Mouse (Mus musculus): ENCODE measurements around the gene Naip2. TPM values are rescaled to one million over a fixed set of nuclear protein-coding genes. Genes with fewer than 3 reads are reported as not detected.

Naip2 gene
- total and polyA plus RNA-seq, 3 experiments = 12.6 to 13.3 (median 12.8) TPM

- Histone ChIP-seq H3K9ac (ENCODE audit: insufficient read depth, low read depth) (peak overlapping the region; percentile 51; the same call in 1 of the 2 replicates), H3K79me2 (replicated peaks; ENCODE audit: control insufficient read depth, extremely low read depth, insufficient read depth, poor library complexity, severe bottlenecking) (no peaks in the 10 kb centered on the region), H3K27me3 (replicated peaks) (no peaks in the 10 kb centered on the region), H3K27ac (ENCODE audit: insufficient read depth, low read depth) (no peak overlapping the region; the same call in 1 of the 2 replicates), H3K36me3 (replicated peaks in 1 of 2; ENCODE audit: control insufficient read depth in 1 of 2, insufficient read depth in 1 of 2, low read length in 1 of 2) (peaks cover 16 to 67% of the 10 kb centered on the region in 2 experiments), H3K4me3 (replicated peaks in 1 of 3; ENCODE audit: low read depth in 2 of 3, low read length in 2 of 3, poor library complexity in 1 of 3) (no peak overlapping the region), H3K4me2 (ENCODE audit: insufficient read depth, low read depth, poor library complexity, severe bottlenecking) (no peak overlapping the region), H3K9me3 (replicated peaks; ENCODE audit: low read length) (no peaks in the 10 kb centered on the region), H3K4me1 (ENCODE audit: control insufficient read depth in 1 of 2, insufficient read depth in 2 of 2) (peaks cover 6 to 14% of the 10 kb centered on the region in 2 experiments; a peak in 2 of 4 replicates)
- in situ Hi-C loops (cut with MboI; ENCODE audit: low pct_ligation_motif_present, low pct_unique_long_range_greater_than_20kb, low sequenced_read_pairs) = no loop called here
- TF ChIP-seq ELF1 (IDR thresholded peaks at IDR 0.05; ENCODE audit: low read depth, low read length) (peak; percentile 33; the same call in 1 of the 2 replicates), IRF4 (IDR thresholded peaks at IDR 0.05; ENCODE audit: low read depth, low read length) (peak; percentile 86), POLR2A (IDR thresholded peaks at IDR 0.05; ENCODE audit: low read depth, low read length) (no peak), EP300 (IDR thresholded peaks at IDR 0.05; ENCODE audit: low read length) (peak; percentile 73)
- peak; percentile 57 for DNase-seq (ENCODE audit: extremely low read depth)
- dilution Hi-C loops (cut with MboI; ENCODE audit: extremely low pct_ligation_motif_present, extremely low pct_unique_long_range_greater_than_20kb, low sequenced_read_pairs) = no loop called here
These were observed 49.2 kb downstream of the Naip2 start for GRCm38 (mm10) chr13:100152659-100153058.

GRCm38 (mm10) chr13:100141646-100142314, 60.1 kb downstream of the Naip2 start:
- Histone ChIP-seq H3K4me2 (ENCODE audit: insufficient read depth, low read depth, poor library complexity, severe bottlenecking) (no peak overlapping the region), H3K9ac (ENCODE audit: insufficient read depth, low read depth) (no peak overlapping the region), H3K79me2 (replicated peaks; ENCODE audit: control insufficient read depth, extremely low read depth, insufficient read depth, poor library complexity, severe bottlenecking) (no peaks in the 10 kb centered on the region), H3K27me3 (replicated peaks) (no peaks in the 10 kb centered on the region), H3K4me3 (replicated peaks in 1 of 3; ENCODE audit: low read depth in 2 of 3, low read length in 2 of 3, poor library complexity in 1 of 3) (no peak overlapping the region), H3K27ac (ENCODE audit: insufficient read depth, low read depth) (no peak overlapping the region), H3K4me1 (ENCODE audit: control insufficient read depth in 1 of 2, insufficient read depth in 2 of 2) (no peaks in the 10 kb centered on the region), H3K36me3 (replicated peaks in 1 of 2; ENCODE audit: control insufficient read depth in 1 of 2, insufficient read depth in 1 of 2, low read length in 1 of 2) (peaks cover 31 to 71% of the 10 kb centered on the region in 2 experiments), H3K9me3 (replicated peaks; ENCODE audit: low read length) (no peaks in the 10 kb centered on the region)
- in situ Hi-C loops (cut with MboI; ENCODE audit: low pct_ligation_motif_present, low pct_unique_long_range_greater_than_20kb, low sequenced_read_pairs) (no loop called here), dilution Hi-C loops (cut with MboI; ENCODE audit: extremely low pct_ligation_motif_present, extremely low pct_unique_long_range_greater_than_20kb, low sequenced_read_pairs) (no loop called here)
- no peak for DNase-seq (ENCODE audit: extremely low read depth)
- no peak for TF ChIP-seq E2F4 (IDR thresholded peaks at IDR 0.05; ENCODE audit: insufficient replicate concordance, low read depth, low read length)
- no peak for TF ChIP-seq MEF2A (IDR thresholded peaks at IDR 0.05; ENCODE audit: borderline replicate concordance, low read depth, low read length)
- TF ChIP-seq ETS1 (conservative IDR thresholded peaks at IDR 0.05; ENCODE audit: low read depth, low read length) = no peak
- TF ChIP-seq GABPA (IDR thresholded peaks at IDR 0.05; ENCODE audit: insufficient replicate concordance, low read depth, low read length) = no peak
- no peak for TF ChIP-seq EP300 (IDR thresholded peaks at IDR 0.05; ENCODE audit: low read length)
- no peak for TF ChIP-seq RCOR1 (conservative IDR thresholded peaks at IDR 0.05; ENCODE audit: low read depth, low read length)

- TF ChIP-seq MAZ (IDR thresholded peaks at IDR 0.05; ENCODE audit: low read depth, low read length) (no peak), SMC3 (IDR thresholded peaks at IDR 0.05; ENCODE audit: low read depth, low read length) (no peak), ZMIZ1 (IDR thresholded peaks at IDR 0.05; ENCODE audit: low read depth, low read length) (no peak)
- H3K4me2 ChIP-seq (ENCODE audit: insufficient read depth, low read depth, poor library complexity, severe bottlenecking) = peak overlapping the region; percentile 58
- H3K4me3 ChIP-seq (replicated peaks in 1 of 3; ENCODE audit: low read depth in 2 of 3, low read length in 2 of 3, poor library complexity in 1 of 3) = peak overlapping the region; percentile 85 to 100 (median 92)
- H3K36me3 ChIP-seq (replicated peaks in 1 of 2; ENCODE audit: control insufficient read depth in 1 of 2, insufficient read depth in 1 of 2, low read length in 1 of 2) = peaks cover 26 to 34% of the 10 kb centered on the region in 2 experiments
- H3K4me1 ChIP-seq (ENCODE audit: control insufficient read depth in 1 of 2, insufficient read depth in 2 of 2) = peaks cover 0 to 15% of the 10 kb centered on the region in 2 experiments; a peak in 2 of 4 replicates
- in situ Hi-C loops (cut with MboI; ENCODE audit: low pct_ligation_motif_present, low pct_unique_long_range_greater_than_20kb, low sequenced_read_pairs) = no loop called here
- no peak overlapping the region for H3K27ac ChIP-seq (ENCODE audit: insufficient read depth, low read depth)
- peaks cover 17% of the 10 kb centered on the region for H3K79me2 ChIP-seq (replicated peaks; ENCODE audit: control insufficient read depth, extremely low read depth, insufficient read depth, poor library complexity, severe bottlenecking)
- no peaks in the 10 kb centered on the region for H3K27me3 ChIP-seq (replicated peaks)
- dilution Hi-C loops (cut with MboI; ENCODE audit: extremely low pct_ligation_motif_present, extremely low pct_unique_long_range_greater_than_20kb, low sequenced_read_pairs) = no loop called here
- no peaks in the 10 kb centered on the region for H3K9me3 ChIP-seq (replicated peaks; ENCODE audit: low read length)
- DNase-seq (ENCODE audit: extremely low read depth) = no peak
- H3K9ac ChIP-seq (ENCODE audit: insufficient read depth, low read depth) = peak overlapping the region; percentile 63
These were observed 76.6 kb downstream of the Naip2 start for GRCm38 (mm10) chr13:100125258-100125643.

Data from CH12.LX (cell line).